Mouse (Mus musculus) neural tube, embryonic 13.5 days (tissue): Measurements from ENCODE around the gene Rpl38. TPM values are rescaled to one million over a fixed set of nuclear protein-coding genes. Genes with fewer than 3 reads are reported as not detected.

Experiments
- polyA plus RNA-seq: library from polyadenylated mRNA; unstranded; fragments of >200 nt; fragmentation: Nextera tagmentation; extraction: Ambion mirVana; gene quantifications from 2 replicates; pipeline ENCODE4 v1.2.1, GENCODE M21; 2015

Gene Rpl38
- polyA plus RNA-seq, 1 experiment from 2014 or later, result 850 TPM

Other genes with a start within 250 kb of the Rpl38 start
- gene Ttyh2, start 6.9 kb downstream of the Rpl38 start, polyA plus RNA-seq, result 38.8 and 39.1 TPM in 2 replicates
- gene Dnaic2, start 58.9 kb downstream of the Rpl38 start, polyA plus RNA-seq, result 2.9 TPM in 2 replicates
- gene Kif19a, start 96.9 kb downstream of the Rpl38 start, polyA plus RNA-seq, result 1.3 and 1.6 TPM in 2 replicates
- 19.4 and 22.7 TPM in 2 replicates for gene Btbd17, start 127.4 kb downstream of the Rpl38 start, polyA plus RNA-seq
- not detected in 2 replicates for gene Gpr142, start 130.4 kb downstream of the Rpl38 start, polyA plus RNA-seq
- gene Gprc5c, start 182.6 kb downstream of the Rpl38 start, polyA plus RNA-seq, result 14.2 and 15.6 TPM in 2 replicates
- gene Cd300a, start 221.5 kb downstream of the Rpl38 start, polyA plus RNA-seq, result 1.2 and 2.8 TPM in 2 replicates